Mouse (Mus musculus): ENCODE results near the gene Gm48552. TPM values are rescaled to one million over a fixed set of nuclear protein-coding genes. Genes with fewer than 3 reads are reported as not detected.

Gm48552 gene
- polyA plus RNA-seq, 1 experiment from 2014 or later = 0.77 TPM

DNA sequence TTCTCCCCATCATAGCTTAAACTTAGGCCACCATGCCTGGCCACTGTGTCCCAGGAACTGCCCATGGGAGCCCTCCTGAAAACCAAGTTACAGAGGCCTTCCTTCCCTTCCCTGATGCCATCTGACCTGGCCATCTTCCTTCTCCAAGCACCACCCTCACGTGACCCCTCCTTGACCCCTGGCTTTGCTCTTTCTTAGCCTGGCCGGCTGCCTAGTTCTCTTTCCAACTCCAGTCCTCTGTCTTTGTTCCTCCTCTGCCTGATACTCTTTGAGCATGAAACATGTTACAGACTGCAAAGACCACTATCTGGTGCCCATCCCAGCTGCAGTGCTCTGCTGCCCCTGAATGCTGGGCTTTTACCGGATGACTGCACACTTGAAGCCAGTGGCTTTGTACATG lies 568 bp downstream of the Gm48552 start:
- Histone ChIP-seq H3K27me3 (replicated peaks; ENCODE audit: control insufficient read depth, insufficient read depth, low read length) (no peaks in the 10 kb centered on the region), H3K36me3 (ENCODE audit: control insufficient read depth, insufficient read depth, low read length) (peaks cover 36% of the 10 kb centered on the region), H3K9me3 (ENCODE audit: control insufficient read depth, low read length) (no peaks in the 10 kb centered on the region), H3K9ac (ENCODE audit: low read depth, low read length) (no peak overlapping the region), H3K4me2 (ENCODE audit: low read depth, low read length) (no peak overlapping the region), H3K4me3 (ENCODE audit: low read depth, low read length) (no peak overlapping the region), H3K4me1 (ENCODE audit: control insufficient read depth, insufficient read depth, low read length) (peaks cover 24% of the 10 kb centered on the region), H3K27ac (replicated peaks; ENCODE audit: low read depth, low read length) (no peak overlapping the region)
- ATAC-seq (ENCODE audit: low read depth) (no peak), DNase-seq (ENCODE audit: low spot score) (no peak)
- 59% methylated on average over 3 of the region's 3 CpGs for WGBS

DNA sequence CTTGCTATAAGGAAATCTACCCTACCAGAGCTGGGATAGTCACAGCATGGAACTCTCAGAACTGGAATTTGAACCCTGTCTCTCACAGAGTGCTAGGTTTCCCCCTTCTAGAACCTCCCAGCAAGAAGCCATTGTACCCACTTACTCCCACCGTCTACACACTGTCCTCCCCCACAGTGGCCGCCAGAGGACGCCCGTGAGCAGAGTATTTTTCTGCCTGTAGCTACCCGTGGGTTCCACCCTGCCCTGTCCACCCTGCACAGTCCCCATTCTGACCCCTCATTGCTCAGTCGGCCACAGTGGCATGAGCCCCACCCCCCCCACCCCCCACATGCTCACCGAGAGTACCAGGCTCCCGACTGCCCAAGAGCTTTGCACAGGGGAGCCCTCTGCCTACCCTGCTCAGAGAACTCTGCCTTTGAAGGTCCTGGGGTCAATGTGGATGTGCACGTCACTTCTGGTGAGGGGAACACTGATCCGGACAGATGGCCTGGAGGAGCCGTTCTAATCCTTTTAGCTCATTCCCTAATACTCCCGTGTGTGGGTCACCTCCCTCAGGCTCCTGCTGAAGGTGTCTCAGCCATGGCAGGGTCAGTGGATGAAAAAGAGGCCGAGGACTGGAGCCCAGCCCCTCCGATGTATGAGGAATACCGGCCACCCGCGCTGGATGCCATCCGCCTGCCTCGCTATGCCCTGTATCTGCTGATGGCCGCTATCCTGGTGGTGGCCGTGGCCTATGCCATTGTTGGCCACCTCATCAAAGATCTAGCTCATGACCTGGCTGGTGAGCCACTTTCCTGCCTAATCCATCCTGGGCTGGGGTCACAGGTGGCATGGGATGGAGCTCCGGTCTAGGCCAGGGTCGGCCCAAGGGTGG lies 1.2 kb downstream of the Gm48552 start:
- no peak for DNase-seq (ENCODE audit: low spot score)
- Histone ChIP-seq H3K9ac (ENCODE audit: low read depth, low read length) (no peak overlapping the region), H3K9me3 (ENCODE audit: control insufficient read depth, low read length) (no peaks in the 10 kb centered on the region), H3K27me3 (replicated peaks; ENCODE audit: control insufficient read depth, insufficient read depth, low read length) (no peaks in the 10 kb centered on the region), H3K4me1 (ENCODE audit: control insufficient read depth, insufficient read depth, low read length) (peaks cover 22% of the 10 kb centered on the region), H3K27ac (replicated peaks; ENCODE audit: low read depth, low read length) (no peak overlapping the region), H3K36me3 (ENCODE audit: control insufficient read depth, insufficient read depth, low read length) (peaks cover 36% of the 10 kb centered on the region), H3K4me3 (ENCODE audit: low read depth, low read length) (no peak overlapping the region), H3K4me2 (ENCODE audit: low read depth, low read length) (no peak overlapping the region)
- 57% methylated on average over 22 of the region's 23 CpGs for WGBS
- ATAC-seq (ENCODE audit: low read depth) = peak; percentile 62

DNA sequence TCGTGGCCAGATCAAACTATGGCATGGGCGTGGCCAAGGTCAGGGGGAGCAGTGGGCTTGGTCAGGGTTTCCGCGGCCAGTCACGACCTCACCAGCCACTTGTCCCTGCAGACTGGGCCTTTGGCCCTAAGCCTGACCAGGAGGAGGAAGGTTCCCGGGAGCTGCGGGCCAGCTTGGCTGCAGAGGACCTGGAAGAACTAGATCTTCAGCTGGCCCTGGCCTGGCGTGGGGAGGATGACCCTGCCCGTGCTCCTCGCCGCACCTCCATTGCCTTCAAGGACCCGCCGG lies 1.8 kb downstream of the Gm48552 start:
- DNase-seq (ENCODE audit: low spot score) (no peak), ATAC-seq (ENCODE audit: low read depth) (no peak)
- no peak overlapping the region for H3K4me2 ChIP-seq (ENCODE audit: low read depth, low read length)
- 89% methylated on average over 9 of the region's 13 CpGs for WGBS
- H3K27ac ChIP-seq (replicated peaks; ENCODE audit: low read depth, low read length) = no peak overlapping the region
- H3K9me3 ChIP-seq (ENCODE audit: control insufficient read depth, low read length) = no peaks in the 10 kb centered on the region
- H3K9ac ChIP-seq (ENCODE audit: low read depth, low read length) = no peak overlapping the region
- peaks cover 17% of the 10 kb centered on the region for H3K4me1 ChIP-seq (ENCODE audit: control insufficient read depth, insufficient read depth, low read length)
- no peaks in the 10 kb centered on the region for H3K27me3 ChIP-seq (replicated peaks; ENCODE audit: control insufficient read depth, insufficient read depth, low read length)
- no peak overlapping the region for H3K4me3 ChIP-seq (ENCODE audit: low read depth, low read length)
- peaks cover 36% of the 10 kb centered on the region for H3K36me3 ChIP-seq (ENCODE audit: control insufficient read depth, insufficient read depth, low read length)

DNA sequence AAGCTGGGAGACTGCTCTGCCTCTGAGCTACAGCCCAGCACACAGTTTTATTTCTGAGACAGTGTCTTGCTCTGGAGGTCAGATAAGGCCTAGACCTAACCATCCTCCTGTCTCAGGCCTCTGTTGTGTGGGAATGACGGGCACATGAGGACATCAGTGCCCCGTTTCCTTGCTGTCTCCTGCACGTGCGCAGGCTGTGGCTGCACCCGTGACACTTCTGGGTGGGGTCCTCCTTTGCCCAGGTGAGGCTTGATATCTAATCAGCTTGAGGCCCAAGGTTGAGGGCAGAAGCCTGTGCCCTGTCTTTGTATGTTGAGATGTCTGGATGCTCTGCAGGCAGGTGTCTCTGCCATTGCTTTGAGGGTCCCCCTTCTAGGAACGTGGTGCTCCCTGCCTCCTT lies 3.5 kb downstream of the Gm48552 start:
- WGBS = 87% methylated on average over 6 of the region's 6 CpGs
- DNase-seq (ENCODE audit: low spot score) (no peak), ATAC-seq (ENCODE audit: low read depth) (no peak)
- Histone ChIP-seq H3K27me3 (replicated peaks; ENCODE audit: control insufficient read depth, insufficient read depth, low read length) (no peaks in the 10 kb centered on the region), H3K4me2 (ENCODE audit: low read depth, low read length) (no peak overlapping the region), H3K9me3 (ENCODE audit: control insufficient read depth, low read length) (no peaks in the 10 kb centered on the region), H3K27ac (replicated peaks; ENCODE audit: low read depth, low read length) (no peak overlapping the region), H3K36me3 (ENCODE audit: control insufficient read depth, insufficient read depth, low read length) (peaks cover 31% of the 10 kb centered on the region), H3K4me3 (ENCODE audit: low read depth, low read length) (no peak overlapping the region), H3K9ac (ENCODE audit: low read depth, low read length) (no peak overlapping the region), H3K4me1 (ENCODE audit: control insufficient read depth, insufficient read depth, low read length) (peaks cover 14% of the 10 kb centered on the region)

DNA sequence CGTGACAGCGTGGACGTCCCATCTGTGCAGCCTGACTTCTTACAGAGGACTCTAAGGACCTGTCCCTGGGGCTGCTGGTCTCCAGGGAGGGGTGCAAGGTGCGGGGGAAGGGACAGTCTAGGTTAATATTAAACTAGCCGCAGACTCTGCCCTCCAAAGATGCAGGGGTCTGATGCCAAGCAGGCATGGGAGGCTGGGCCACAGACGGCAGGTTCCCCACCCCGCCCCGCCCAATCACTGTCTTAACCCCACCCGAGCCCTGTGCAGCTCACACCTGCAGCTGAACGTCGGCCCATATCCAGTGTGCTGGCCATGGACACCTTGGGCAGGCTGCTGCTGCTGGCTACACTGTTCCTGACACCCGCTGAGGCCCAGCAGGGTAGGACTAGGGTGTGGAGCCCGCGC lies 4.0 kb downstream of the Gm48552 start, which contains the start of gene Smim24:
TSS of gene Smim24 (plus strand) at position 271 of the 405 bp plus-strand sequence.
- Histone ChIP-seq H3K4me2 (ENCODE audit: low read depth, low read length) (peak within 1 kb of the TSS; percentile 61), H3K36me3 (ENCODE audit: control insufficient read depth, insufficient read depth, low read length) (peaks cover 30% of the 10 kb centered on the region), H3K4me3 (ENCODE audit: low read depth, low read length) (peak within 1 kb of the TSS; percentile 31), H3K9ac (ENCODE audit: low read depth, low read length) (peak within 1 kb of the TSS; percentile 59), H3K27me3 (replicated peaks; ENCODE audit: control insufficient read depth, insufficient read depth, low read length) (no peaks in the 10 kb centered on the region), H3K9me3 (ENCODE audit: control insufficient read depth, low read length) (no peaks in the 10 kb centered on the region), H3K4me1 (ENCODE audit: control insufficient read depth, insufficient read depth, low read length) (peaks cover 14% of the 10 kb centered on the region), H3K27ac (replicated peaks; ENCODE audit: low read depth, low read length) (peak within 1 kb of the TSS; percentile 58)
- no peak for DNase-seq (ENCODE audit: low spot score)
- ATAC-seq (ENCODE audit: low read depth) = no peak
- WGBS = 69% methylated on average over 8 of the region's 14 CpGs

DNA sequence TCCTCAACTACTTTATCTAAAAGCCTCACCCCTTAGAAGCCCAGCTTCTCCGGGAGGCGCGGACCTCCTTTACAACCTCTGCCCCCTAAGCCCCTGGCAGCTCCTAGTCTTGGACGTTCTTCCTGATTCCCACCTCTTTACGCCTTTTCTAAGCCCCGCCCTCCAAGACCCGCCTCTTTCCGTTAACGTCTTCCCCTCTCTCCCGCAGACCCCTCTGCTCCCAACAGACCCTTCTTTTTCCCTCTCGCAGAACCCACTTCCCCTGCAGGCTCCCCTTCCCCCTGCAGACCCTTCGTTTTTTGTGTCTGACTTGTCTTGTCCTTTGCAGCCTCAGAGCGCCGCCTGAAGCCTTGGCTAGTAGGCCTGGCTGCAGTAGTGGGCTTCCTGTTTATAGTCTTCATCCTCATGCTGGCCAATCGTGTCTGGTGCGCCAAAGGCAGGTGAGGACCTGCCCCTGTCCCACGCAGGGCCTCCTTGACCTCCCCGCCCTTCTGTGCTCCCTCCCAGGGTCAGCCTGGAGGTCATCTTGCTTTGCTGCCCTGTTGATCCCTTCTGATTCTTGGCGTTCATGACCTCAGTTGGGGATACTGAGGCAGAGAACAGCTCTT lies 4.8 kb downstream of the Gm48552 start:
- H3K9ac ChIP-seq (ENCODE audit: low read depth, low read length) = peak overlapping the region; percentile 59
- H3K27me3 ChIP-seq (replicated peaks; ENCODE audit: control insufficient read depth, insufficient read depth, low read length) = no peaks in the 10 kb centered on the region
- H3K4me3 ChIP-seq (ENCODE audit: low read depth, low read length) = peak overlapping the region; percentile 31
- peak overlapping the region; percentile 58 for H3K27ac ChIP-seq (replicated peaks; ENCODE audit: low read depth, low read length)
- peak overlapping the region; percentile 61 for H3K4me2 ChIP-seq (ENCODE audit: low read depth, low read length)
- H3K36me3 ChIP-seq (ENCODE audit: control insufficient read depth, insufficient read depth, low read length) = peaks cover 30% of the 10 kb centered on the region
- peaks cover 14% of the 10 kb centered on the region for H3K4me1 ChIP-seq (ENCODE audit: control insufficient read depth, insufficient read depth, low read length)
- no peaks in the 10 kb centered on the region for H3K9me3 ChIP-seq (ENCODE audit: control insufficient read depth, low read length)
- no peak for DNase-seq (ENCODE audit: low spot score)
- no peak for ATAC-seq (ENCODE audit: low read depth)
- 3% methylated on average over 19 of the region's 19 CpGs for WGBS

DNA sequence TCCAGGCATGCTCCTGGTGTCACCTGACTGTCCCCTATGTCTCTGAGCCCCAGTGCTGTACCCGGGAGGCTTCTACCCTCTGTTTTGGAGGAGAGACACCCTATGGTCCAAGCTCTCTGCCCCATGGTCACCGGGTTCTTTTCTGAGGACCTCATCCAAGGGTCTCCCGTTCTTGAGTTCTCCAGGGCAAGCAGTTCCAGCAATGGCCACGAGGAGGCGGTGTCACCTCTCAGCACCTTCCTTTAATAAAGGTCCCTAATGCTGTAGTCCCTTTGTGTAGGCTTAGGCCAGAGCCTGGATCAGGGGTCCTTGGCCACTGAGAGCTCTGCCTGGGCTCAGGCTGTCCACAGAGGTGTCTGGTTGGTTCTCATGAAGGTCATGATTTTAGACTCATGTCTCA lies 6.3 kb downstream of the Gm48552 start:
- H3K4me1 ChIP-seq (ENCODE audit: control insufficient read depth, insufficient read depth, low read length) = peaks cover 14% of the 10 kb centered on the region
- H3K27ac ChIP-seq (replicated peaks; ENCODE audit: low read depth, low read length) = no peak overlapping the region
- no peak overlapping the region for H3K4me2 ChIP-seq (ENCODE audit: low read depth, low read length)
- 12% methylated on average over 5 of the region's 5 CpGs for WGBS
- no peak overlapping the region for H3K9ac ChIP-seq (ENCODE audit: low read depth, low read length)
- peak; percentile 48 for DNase-seq (ENCODE audit: low spot score)
- no peaks in the 10 kb centered on the region for H3K9me3 ChIP-seq (ENCODE audit: control insufficient read depth, low read length)
- no peaks in the 10 kb centered on the region for H3K27me3 ChIP-seq (replicated peaks; ENCODE audit: control insufficient read depth, insufficient read depth, low read length)
- ATAC-seq (ENCODE audit: low read depth) = no peak
- H3K4me3 ChIP-seq (ENCODE audit: low read depth, low read length) = no peak overlapping the region
- H3K36me3 ChIP-seq (ENCODE audit: control insufficient read depth, insufficient read depth, low read length) = peaks cover 36% of the 10 kb centered on the region

DNA sequence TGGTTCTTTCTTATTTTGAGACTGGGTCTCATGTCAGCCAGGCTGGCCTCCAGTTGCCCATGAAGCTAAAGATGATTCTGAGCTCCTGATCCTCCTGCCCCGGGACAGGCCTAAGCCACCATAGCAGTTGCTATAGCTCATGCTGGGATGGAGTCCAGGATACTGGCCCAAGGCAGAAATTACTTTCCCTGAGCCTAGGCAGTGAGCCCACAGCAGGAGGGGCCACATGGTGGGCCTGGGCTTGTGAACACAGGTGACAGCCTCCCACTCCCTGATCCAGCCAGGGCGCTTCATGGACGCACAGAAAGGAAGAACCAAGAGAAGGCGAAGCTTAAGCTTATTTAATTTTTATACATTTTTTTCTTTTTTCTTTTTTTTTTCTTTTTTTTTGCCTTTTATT lies 7.1 kb downstream of the Gm48552 start:
- Histone ChIP-seq H3K9ac (ENCODE audit: low read depth, low read length) (no peak overlapping the region), H3K27me3 (replicated peaks; ENCODE audit: control insufficient read depth, insufficient read depth, low read length) (no peaks in the 10 kb centered on the region), H3K36me3 (ENCODE audit: control insufficient read depth, insufficient read depth, low read length) (peaks cover 44% of the 10 kb centered on the region), H3K4me2 (ENCODE audit: low read depth, low read length) (no peak overlapping the region), H3K4me1 (ENCODE audit: control insufficient read depth, insufficient read depth, low read length) (peaks cover 14% of the 10 kb centered on the region), H3K4me3 (ENCODE audit: low read depth, low read length) (no peak overlapping the region), H3K9me3 (ENCODE audit: control insufficient read depth, low read length) (no peaks in the 10 kb centered on the region), H3K27ac (replicated peaks; ENCODE audit: low read depth, low read length) (no peak overlapping the region)
- 88% methylated on average over 4 of the region's 4 CpGs for WGBS
- no peak for DNase-seq (ENCODE audit: low spot score)
- ATAC-seq (ENCODE audit: low read depth) = no peak

DNA sequence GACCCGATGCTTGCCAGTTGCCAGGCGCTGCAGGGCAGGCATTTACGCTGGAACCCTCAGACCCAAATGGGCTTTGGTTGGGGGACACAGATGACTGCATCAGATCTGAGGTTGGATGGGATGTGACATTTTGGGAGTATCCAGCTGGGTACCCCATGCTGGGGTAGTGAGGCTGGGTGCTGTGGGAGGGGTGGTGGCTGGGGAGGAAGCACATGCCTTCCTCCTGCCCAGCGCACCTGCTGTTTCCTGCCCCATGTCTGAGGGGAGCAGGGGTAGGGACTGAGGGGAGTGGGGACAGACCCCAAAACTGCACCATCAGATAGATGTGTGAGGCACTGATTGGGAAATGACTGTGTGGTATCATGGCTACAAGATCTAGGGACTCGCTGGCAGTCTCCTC lies 7.9 kb downstream of the Gm48552 start:
- H3K9me3 ChIP-seq (ENCODE audit: control insufficient read depth, low read length) = no peaks in the 10 kb centered on the region
- no peak for DNase-seq (ENCODE audit: low spot score)
- H3K4me2 ChIP-seq (ENCODE audit: low read depth, low read length) = no peak overlapping the region
- 72% methylated on average over 5 of the region's 5 CpGs for WGBS
- no peak for ATAC-seq (ENCODE audit: low read depth)
- H3K4me1 ChIP-seq (ENCODE audit: control insufficient read depth, insufficient read depth, low read length) = peaks cover 20% of the 10 kb centered on the region
- H3K27ac ChIP-seq (replicated peaks; ENCODE audit: low read depth, low read length) = no peak overlapping the region
- H3K36me3 ChIP-seq (ENCODE audit: control insufficient read depth, insufficient read depth, low read length) = peaks cover 49% of the 10 kb centered on the region
- H3K4me3 ChIP-seq (ENCODE audit: low read depth, low read length) = no peak overlapping the region
- H3K27me3 ChIP-seq (replicated peaks; ENCODE audit: control insufficient read depth, insufficient read depth, low read length) = no peaks in the 10 kb centered on the region
- H3K9ac ChIP-seq (ENCODE audit: low read depth, low read length) = no peak overlapping the region
